Mouse (Mus musculus) myocyte (in vitro differentiated cells): ENCODE data around the gene Hoxa4.

ENCODE experiments used
- E2F4 ChIP-seq: IDR thresholded peaks from one replicate; pipeline ENCODE4 v1.6.1; 2011; ENCODE audit warnings: mild to moderate bottlenecking, control low read depth, moderate library complexity; ENCODE audit not compliant: insufficient read depth
- MAX ChIP-seq: IDR thresholded peaks from one replicate; pipeline ENCODE4 v1.6.1; 2011; ENCODE audit warnings: low read depth, mild to moderate bottlenecking, control low read depth

DNA sequence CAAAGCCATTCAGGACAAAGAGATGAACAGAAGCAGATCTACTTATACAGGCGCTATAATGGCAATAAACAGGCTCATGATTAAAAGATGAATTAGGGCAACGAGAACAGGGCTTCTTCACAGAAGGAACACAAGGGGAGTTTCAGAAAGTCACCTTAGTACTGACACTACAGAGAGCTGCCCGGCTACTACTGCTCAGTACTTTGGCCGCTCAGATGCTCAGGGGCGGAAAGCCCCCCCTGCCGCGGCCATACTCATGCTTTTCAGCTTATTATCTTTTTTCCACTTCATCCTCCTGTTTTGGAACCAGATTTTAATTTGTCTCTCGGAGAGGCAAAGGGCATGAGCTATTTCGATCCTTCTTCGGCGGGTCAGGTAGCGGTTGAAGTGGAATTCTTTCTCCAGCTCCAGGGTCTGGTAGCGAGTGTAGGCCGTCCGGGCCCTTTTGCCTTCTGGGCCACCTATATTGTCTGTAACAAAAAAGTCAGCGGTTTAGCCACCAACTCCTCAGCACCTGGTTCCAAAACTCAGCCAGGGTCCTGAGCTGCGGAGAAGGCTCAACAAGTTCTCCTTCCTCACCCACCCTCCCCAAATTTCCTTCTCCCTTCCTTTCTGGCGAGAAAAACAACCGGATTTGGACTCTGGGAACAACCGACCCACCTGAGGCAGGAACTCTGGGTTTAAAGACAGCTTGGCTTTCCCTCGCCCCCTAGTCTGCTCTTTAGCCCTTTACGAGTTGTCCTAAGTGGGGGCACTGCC is 11.0 kb upstream of the Hoxa4 start:
- TF ChIP-seq MAX (no peak), E2F4 (no peak)
